Mouse (Mus musculus): ENCODE measurements at regions not wholly inside any gene's neighbourhood (a gene's known extent, or its start where the extent isn't known, plus 50 kb on each side); places are given as distances from the start of the nearest gene placed in this dataset.
"Not testable (repeated sequence)": the region's sequence is repeated elsewhere in the genome, so short reads cannot be mapped to it uniquely, and the experiment has no call there.

- no peak for DNase-seq (ENCODE audit: low spot score in 2 of 2)
Observed at GRCm38 (mm10) chr6:22716864-22717557, 158.3 kb upstream of the Ptprz1 start.

GRCm38 (mm10) chr6:22716144-22716856, 159.0 kb upstream of the Ptprz1 start:
- no peak for DNase-seq (ENCODE audit: low spot score in 2 of 2)

- no peak for DNase-seq (ENCODE audit: low spot score in 2 of 2)
Observed at GRCm38 (mm10) chr6:22698187-22698586, 177.1 kb upstream of the Ptprz1 start.

GRCm38 (mm10) chr6:22688678-22689126, 186.6 kb upstream of the Ptprz1 start:
- no peak for DNase-seq (ENCODE audit: low spot score in 2 of 2)

GRCm38 (mm10) chr6:22674586-22674929, 200.7 kb upstream of the Ptprz1 start:
- DNase-seq (ENCODE audit: low spot score in 2 of 2) = no peak

GRCm38 (mm10) chr6:22673919-22674585, 201.2 kb upstream of the Ptprz1 start:
- no peak for DNase-seq (ENCODE audit: low spot score in 2 of 2)

GRCm38 (mm10) chr6:22671524-22671923, 203.8 kb upstream of the Ptprz1 start:
- DNase-seq (ENCODE audit: low spot score in 2 of 2) = no peak

GRCm38 (mm10) chr6:22668190-22668975, 206.9 kb upstream of the Ptprz1 start:
- no peak for DNase-seq (ENCODE audit: low spot score in 2 of 2)

- not testable (repeated sequence) for DNase-seq (ENCODE audit: low spot score in 2 of 2)
Observed at GRCm38 (mm10) chr6:22657401-22657800, 217.9 kb upstream of the Ptprz1 start.

GRCm38 (mm10) chr6:22640100-22640499, 235.2 kb upstream of the Ptprz1 start:
- DNase-seq (ENCODE audit: low spot score in 2 of 2) = no peak

- no peak for DNase-seq (ENCODE audit: low spot score in 2 of 2)
Observed at GRCm38 (mm10) chr6:22635141-22635540, 240.2 kb upstream of the Ptprz1 start.

GRCm38 (mm10) chr6:22634740-22635139, 240.6 kb upstream of the Ptprz1 start:
- no peak for DNase-seq (ENCODE audit: low spot score in 2 of 2)

GRCm38 (mm10) chr6:22591592-22591991, 235.5 kb upstream of the Fam3c start:
- DNase-seq (ENCODE audit: low spot score in 2 of 2) = no peak

GRCm38 (mm10) chr6:22584851-22585250, 228.8 kb upstream of the Fam3c start:
- DNase-seq (ENCODE audit: low spot score in 2 of 2) = no peak

GRCm38 (mm10) chr6:22572925-22573324, 216.9 kb upstream of the Fam3c start:
- DNase-seq (ENCODE audit: low spot score in 2 of 2) = no peak

- DNase-seq (ENCODE audit: low spot score in 2 of 2) = no peak
Observed at GRCm38 (mm10) chr6:22567891-22568290, 211.8 kb upstream of the Fam3c start.

- no peak for DNase-seq (ENCODE audit: low spot score in 2 of 2)
Observed at GRCm38 (mm10) chr6:22548296-22549245, 192.5 kb upstream of the Fam3c start.

GRCm38 (mm10) chr6:22541603-22542002, 185.6 kb upstream of the Fam3c start:
- DNase-seq (ENCODE audit: low spot score in 2 of 2) = no peak

- DNase-seq (ENCODE audit: low spot score in 2 of 2) = no peak
Observed at GRCm38 (mm10) chr6:22538254-22538653, 182.2 kb upstream of the Fam3c start.

- DNase-seq (ENCODE audit: low spot score in 2 of 2) = no peak
Observed at GRCm38 (mm10) chr6:22524384-22524783, 168.3 kb upstream of the Fam3c start.
